Mouse (Mus musculus) hindbrain, embryonic 11.5 days (tissue): Measurements from ENCODE around the gene Atp9a. TPM values are rescaled to one million over a fixed set of nuclear protein-coding genes. Genes with fewer than 3 reads are reported as not detected.
"Not testable (repeated sequence)": the region's sequence is repeated elsewhere in the genome, so short reads cannot be mapped to it uniquely, and the experiment has no call there.

ENCODE experiments used
- ATAC-seq: fragments of 200-750 bp; cut with Nextera tagmentation; 2 replicates; pipeline ENCODE4 v1.8.0; 2017; ENCODE audit warnings: mild to moderate bottlenecking, moderate TSS enrichment, moderate library complexity; ENCODE audit not compliant: low FRiP score
- DNase-seq: peaks from one replicate; pipeline ENCODE4 v3.0.0-alpha.2; 2015; ENCODE audit warnings: low spot score
- H3K27ac ChIP-seq: fragments of 300-500 bp; sonication (generic); 2 replicates; pipeline ENCODE4 v1.5.1; 2014; ENCODE audit warnings: mild to moderate bottlenecking, low read depth, low read length
- H3K27me3 ChIP-seq: fragments of 300-500 bp; sonication (generic); 2 replicates; pipeline ENCODE4 v1.6.1; 2014; ENCODE audit warnings: mild to moderate bottlenecking, low read length, moderate library complexity, mixed read lengths; ENCODE audit not compliant: control insufficient read depth, insufficient read depth
- H3K36me3 ChIP-seq: fragments of 300-500 bp; sonication (generic); 2 replicates; pipeline ENCODE4 v1.6.1; 2014; ENCODE audit warnings: mild to moderate bottlenecking, low read length, moderate library complexity, mixed read lengths; ENCODE audit not compliant: control insufficient read depth, insufficient read depth
- H3K4me1 ChIP-seq: fragments of 300-500 bp; sonication (generic); replicated peaks from 2 replicates; pipeline ENCODE4 v1.6.1; 2014; ENCODE audit warnings: low read length, mixed read lengths; ENCODE audit not compliant: control insufficient read depth, insufficient read depth
- H3K4me2 ChIP-seq: fragments of 300-500 bp; sonication (generic); replicated peaks from 2 replicates; pipeline ENCODE4 v1.6.1; 2014; ENCODE audit warnings: mild to moderate bottlenecking, low read depth, low read length
- H3K4me3 ChIP-seq: fragments of 300-500 bp; sonication (generic); 2 replicates; pipeline ENCODE4 v1.5.1; 2014; ENCODE audit warnings: low read depth, low read length
- H3K9ac ChIP-seq: fragments of 300-500 bp; sonication (generic); 2 replicates; pipeline ENCODE4 v1.6.1; 2014; ENCODE audit warnings: low read depth, low read length
- H3K9me3 ChIP-seq: fragments of 300-500 bp; sonication (generic); 2 replicates; pipeline ENCODE4 v1.6.1; 2016; ENCODE audit warnings: low read length; ENCODE audit not compliant: control insufficient read depth
- WGBS: fragments of 180-500 bp; shearing (Covaris S2); extraction: QIAGEN DNeasy Blood & Tissue Kit; methylation state at CpG from one replicate; pipeline ENCODE4 v1.1.7; 2014; 5-methylcytosine and 5-hydroxymethylcytosine counted together
- polyA plus RNA-seq: library from polyadenylated mRNA; unstranded; fragments of >200 nt; fragmentation: Nextera tagmentation; extraction: Ambion mirVana; gene quantifications from 2 replicates; pipeline ENCODE4 v1.2.1, GENCODE M21; 2014

The Atp9a gene
- polyA plus RNA-seq, 1 experiment from 2014 or later: 12.8 TPM

DNA sequence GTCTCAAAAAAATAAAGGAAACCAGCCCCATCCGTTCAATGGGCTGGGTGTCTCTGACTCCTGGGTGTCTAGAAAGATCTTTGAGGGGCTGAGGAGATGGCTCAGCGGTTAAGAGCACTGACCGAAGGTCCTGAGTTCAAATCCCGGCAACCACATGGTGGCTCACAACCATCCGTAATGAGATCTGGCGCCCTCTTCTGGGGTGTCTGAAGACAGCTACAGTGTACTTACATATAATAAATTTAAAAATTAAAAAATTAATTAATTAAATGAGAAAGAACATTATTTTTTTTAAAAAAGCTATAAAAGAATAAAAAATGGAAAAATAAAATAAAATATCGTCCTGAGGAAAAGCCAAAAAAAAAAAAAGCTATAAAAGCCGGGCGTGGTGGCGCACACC, 2.2 kb upstream of the Atp9a start:
- not testable (repeated sequence) for ATAC-seq, H3K4me2 ChIP-seq, H3K27me3 ChIP-seq, H3K4me3 ChIP-seq, DNase-seq, H3K4me1 ChIP-seq, H3K9me3 ChIP-seq, H3K9ac ChIP-seq, H3K27ac ChIP-seq, H3K36me3 ChIP-seq
- WGBS: 91% methylated on average over 10 of the region's 10 CpGs

DNA sequence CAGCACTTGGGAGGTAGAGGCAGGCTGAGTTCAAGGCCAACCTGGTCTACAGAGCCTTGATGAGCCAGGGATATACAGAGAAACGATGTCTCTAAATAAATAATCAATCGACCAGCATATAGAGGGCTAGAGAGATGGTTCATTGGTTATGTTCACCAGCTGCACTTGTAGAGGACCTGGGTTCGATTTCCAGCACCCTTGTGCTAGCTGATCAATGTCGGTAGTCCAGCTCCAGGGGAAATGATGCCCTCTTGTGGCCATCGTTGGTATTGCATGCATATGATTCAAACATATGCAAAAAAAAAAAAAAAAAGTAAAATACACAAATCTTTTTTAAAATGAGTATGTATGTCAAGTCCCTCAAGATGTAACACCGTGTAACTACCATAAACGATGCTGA, 440 bp upstream of the Atp9a start:
- H3K4me3 ChIP-seq: no peak overlapping the region
- no peaks in the 10 kb centered on the region for H3K4me1 ChIP-seq
- no peak overlapping the region for H3K9ac ChIP-seq
- ATAC-seq (peak; percentile 15; the same call in 1 of the 2 replicates), DNase-seq (peak; percentile 77)
- H3K36me3 ChIP-seq: no peaks in the 10 kb centered on the region
- no peaks in the 10 kb centered on the region for H3K9me3 ChIP-seq
- 23% methylated on average over 7 of the region's 7 CpGs for WGBS
- H3K27ac ChIP-seq: no peak overlapping the region
- no peaks in the 10 kb centered on the region for H3K27me3 ChIP-seq
- no peak overlapping the region for H3K4me2 ChIP-seq

DNA sequence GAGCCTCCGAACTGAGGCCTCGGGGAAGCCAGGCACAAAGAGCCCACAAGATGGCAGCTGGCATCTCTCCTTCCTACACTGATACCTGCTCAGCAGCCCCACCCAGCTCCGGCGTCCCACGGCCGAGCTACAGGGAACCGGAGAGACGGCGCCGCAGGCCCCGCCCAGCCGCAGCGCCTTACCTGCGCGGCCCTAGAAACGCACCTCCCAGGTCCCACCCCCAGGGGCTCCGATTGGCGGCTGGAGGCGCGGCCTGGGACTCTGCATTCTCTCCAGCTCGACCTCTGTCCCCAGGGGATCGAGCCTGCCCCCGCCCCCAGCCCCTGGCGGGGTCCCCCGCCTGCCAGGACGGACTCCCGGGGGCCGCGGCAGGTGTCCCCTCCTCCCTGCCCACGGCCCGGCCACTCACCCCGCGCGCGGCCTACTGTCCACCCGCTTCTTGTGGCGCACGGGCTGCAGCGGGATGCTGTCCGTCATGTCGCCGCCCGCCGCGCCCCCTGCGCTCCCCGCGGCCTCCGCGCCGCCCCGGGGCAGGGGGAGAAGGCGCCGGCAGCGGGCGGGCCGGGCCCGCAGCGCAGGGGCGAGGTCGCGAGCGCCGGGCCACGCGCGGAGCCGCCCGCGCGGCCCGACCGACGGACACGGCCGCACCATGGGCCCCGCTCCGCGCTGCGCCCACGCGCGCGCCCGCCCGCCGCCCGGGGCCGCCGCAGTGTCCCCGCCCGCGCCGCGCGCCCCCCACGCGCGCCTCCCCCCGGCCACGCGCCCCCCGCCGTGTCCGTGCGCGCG, 743 bp downstream of the Atp9a start:
- Histone ChIP-seq H3K27me3 (no peaks in the 10 kb centered on the region), H3K36me3 (no peaks in the 10 kb centered on the region), H3K4me1 (no peaks in the 10 kb centered on the region), H3K9ac (peak overlapping the region; percentile 87), H3K9me3 (no peaks in the 10 kb centered on the region), H3K27ac (peak overlapping the region; percentile 67), H3K4me2 (peak overlapping the region; percentile 76), H3K4me3 (peak overlapping the region; percentile 82)
- WGBS: under 1% methylated on average over 58 of the region's 108 CpGs
- DNase-seq (peak; percentile 81), ATAC-seq (peak; percentile 73)

DNA sequence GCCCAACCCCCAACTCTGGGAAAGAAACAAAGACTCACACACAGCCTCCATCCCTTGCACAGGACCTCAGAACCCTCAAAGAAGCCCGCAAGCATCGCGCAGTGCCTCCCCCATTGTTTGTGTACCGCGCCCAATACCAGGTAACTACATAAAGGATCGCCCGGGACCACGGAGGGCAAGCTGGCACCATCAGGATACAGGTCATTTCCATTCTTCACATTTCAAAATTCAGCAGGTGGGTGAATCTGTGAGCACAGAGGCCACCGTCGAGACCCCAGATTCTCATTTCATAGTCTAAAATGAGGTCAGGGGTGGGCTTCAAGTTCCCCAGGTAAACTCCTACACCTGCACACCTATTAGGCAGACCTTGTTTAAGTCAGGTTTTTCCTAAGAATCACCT, 1.7 kb downstream of the Atp9a start:
- Histone ChIP-seq H3K9me3 (no peaks in the 10 kb centered on the region), H3K27ac (no peak overlapping the region), H3K4me2 (0 out of 2 replicates have a peak overlapping the region, but pooled peaks have one; percentile 76), H3K4me1 (no peaks in the 10 kb centered on the region), H3K27me3 (no peaks in the 10 kb centered on the region), H3K36me3 (no peaks in the 10 kb centered on the region), H3K9ac (no peak overlapping the region), H3K4me3 (peak overlapping the region; percentile 82; the same call in 1 of the 2 replicates)
- ATAC-seq: no peak
- no peak for DNase-seq
- WGBS: 91% methylated on average over 10 of the region's 10 CpGs

DNA sequence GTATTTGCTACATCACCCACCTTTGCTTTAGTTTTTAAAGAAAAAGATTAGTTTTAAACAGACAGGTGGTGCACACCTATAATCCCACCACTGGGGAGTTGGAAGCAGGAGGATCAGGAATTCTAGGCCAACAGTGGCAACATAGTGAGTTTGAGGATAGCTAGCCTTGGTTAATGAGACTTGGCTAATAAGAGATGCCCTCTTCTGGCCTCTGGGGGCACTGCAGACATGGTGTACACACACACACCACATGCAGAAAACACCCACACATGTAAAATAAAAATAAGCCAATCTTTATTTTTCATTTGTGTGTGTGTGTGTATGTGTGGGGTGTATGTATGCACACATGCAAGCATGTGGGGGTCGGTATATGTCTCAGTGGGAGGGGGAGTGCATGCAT, 3.4 kb downstream of the Atp9a start:
- Histone ChIP-seq H3K9me3 (no peaks in the 10 kb centered on the region), H3K4me3 (no peak overlapping the region), H3K4me1 (no peaks in the 10 kb centered on the region), H3K27ac (no peak overlapping the region), H3K36me3 (no peaks in the 10 kb centered on the region), H3K9ac (no peak overlapping the region), H3K4me2 (no peak overlapping the region), H3K27me3 (no peaks in the 10 kb centered on the region)
- ATAC-seq (no peak), DNase-seq (no peak)
- WGBS: 97% methylated on average over 1 of the region's 1 CpGs

DNA sequence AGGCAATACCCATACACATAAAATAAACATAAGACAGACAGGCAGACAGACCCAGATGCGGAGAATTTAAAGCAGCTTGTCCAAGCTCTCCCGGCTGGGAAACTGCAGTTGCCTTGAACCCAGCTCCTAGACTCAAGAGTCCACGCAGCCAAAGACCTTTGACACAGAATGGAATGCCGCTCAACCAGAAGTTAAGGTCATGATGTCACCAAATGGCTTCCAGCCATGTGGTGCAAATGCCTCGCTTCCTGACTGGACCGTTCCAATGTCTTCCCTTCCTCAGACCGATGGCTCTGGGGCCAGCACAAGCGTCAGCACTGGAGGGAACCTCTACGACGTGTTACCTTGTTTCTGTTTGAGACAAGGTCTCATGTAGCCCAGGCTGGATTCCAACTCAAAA, 4.3 kb downstream of the Atp9a start:
- no peak for ATAC-seq
- 89% methylated on average over 10 of the region's 10 CpGs for WGBS
- no peaks in the 10 kb centered on the region for H3K27me3 ChIP-seq

DNA sequence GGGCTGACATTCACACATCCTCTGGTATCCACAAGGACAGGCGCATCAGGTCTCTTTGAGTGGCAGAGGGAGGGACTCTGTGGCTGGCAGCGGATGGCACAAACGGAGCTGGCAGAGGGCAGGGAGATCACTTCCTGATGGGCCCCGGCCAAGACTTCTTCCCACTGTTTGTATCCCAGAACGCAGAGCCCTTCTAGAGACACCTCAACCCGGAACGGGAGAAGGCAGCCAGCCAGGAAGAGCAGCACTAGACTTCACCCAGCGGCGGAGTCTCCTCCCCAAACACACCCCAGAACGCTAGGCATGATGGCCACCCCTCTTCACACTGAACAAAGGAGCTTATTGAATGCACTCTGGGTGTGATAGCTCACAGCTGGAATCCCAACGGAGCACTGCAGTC, 8.2 kb downstream of the Atp9a start:
- no peak overlapping the region for H3K4me3 ChIP-seq
- no peak for ATAC-seq
- no peak overlapping the region for H3K27ac ChIP-seq

More for the DNA sequence above, 4.3 kb downstream of the Atp9a start:
- H3K4me1 ChIP-seq: no peaks in the 10 kb centered on the region
- H3K36me3 ChIP-seq: no peaks in the 10 kb centered on the region
- H3K9ac ChIP-seq: no peak overlapping the region
- no peak overlapping the region for H3K4me3 ChIP-seq
- H3K4me2 ChIP-seq: no peak overlapping the region
- DNase-seq: no peak
- no peak overlapping the region for H3K27ac ChIP-seq
- no peaks in the 10 kb centered on the region for H3K9me3 ChIP-seq

DNA sequence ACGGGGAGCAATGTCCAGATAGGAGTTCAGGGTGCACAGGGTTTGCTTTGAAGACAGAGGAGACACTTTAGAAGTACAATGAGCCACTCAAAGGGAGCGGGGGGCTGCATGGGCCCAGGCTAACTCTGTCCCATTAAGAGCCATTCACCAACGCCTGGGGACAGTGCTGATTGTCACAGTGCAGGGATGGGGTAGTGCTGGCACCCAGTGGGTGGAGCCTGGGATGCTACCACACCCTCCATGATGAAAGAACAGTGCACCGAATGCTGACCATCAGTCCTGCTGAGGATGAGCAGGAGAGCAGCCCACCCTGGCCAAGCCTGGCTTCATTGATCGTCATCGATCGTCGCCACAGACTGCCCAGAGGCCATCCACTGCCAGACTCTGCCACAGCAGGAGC, 11.0 kb downstream of the Atp9a start:
- H3K27me3 ChIP-seq: no peaks in the 10 kb centered on the region
- no peak overlapping the region for H3K4me3 ChIP-seq
- no peaks in the 10 kb centered on the region for H3K36me3 ChIP-seq
- no peaks in the 10 kb centered on the region for H3K9me3 ChIP-seq
- no peak for DNase-seq
- H3K9ac ChIP-seq: no peak overlapping the region
- 70% methylated on average over 8 of the region's 8 CpGs for WGBS
- H3K4me2 ChIP-seq: no peak overlapping the region
- H3K4me1 ChIP-seq: 0 out of 2 replicates have a peak, but pooled peaks cover 3% of the 10 kb centered on the region
- peak; percentile 41 for ATAC-seq
- H3K27ac ChIP-seq: 0 out of 2 replicates have a peak overlapping the region, but pooled peaks have one; percentile 1

More for the DNA sequence above, 8.2 kb downstream of the Atp9a start:
- Histone ChIP-seq H3K36me3 (no peaks in the 10 kb centered on the region), H3K9ac (no peak overlapping the region), H3K9me3 (no peaks in the 10 kb centered on the region), H3K4me2 (no peak overlapping the region), H3K4me1 (0 out of 2 replicates have a peak, but pooled peaks cover 2% of the 10 kb centered on the region), H3K27me3 (no peaks in the 10 kb centered on the region)
- DNase-seq: no peak
- WGBS: 56% methylated on average over 11 of the region's 11 CpGs

DNA sequence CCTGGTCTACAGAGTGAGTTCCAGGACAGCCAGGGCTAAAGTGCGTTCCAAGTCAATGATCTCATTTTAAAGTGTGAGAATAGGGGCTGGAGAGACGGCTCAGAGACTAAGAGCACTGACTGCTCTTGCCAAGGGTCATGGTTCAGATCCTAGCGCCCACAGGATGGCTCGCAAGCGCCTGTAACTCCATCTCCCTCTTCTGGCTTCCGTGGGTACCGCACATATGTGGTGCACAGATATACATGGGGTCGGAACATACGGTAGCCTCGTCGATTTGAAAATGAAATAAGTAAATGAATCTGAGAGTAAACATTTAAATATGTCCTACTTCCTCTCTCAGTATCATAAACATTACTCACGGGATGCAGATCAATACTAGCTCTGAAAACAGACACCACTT, 12.5 kb downstream of the Atp9a start:
- H3K4me3 ChIP-seq: no peak overlapping the region
- H3K4me1 ChIP-seq: 0 out of 2 replicates have a peak, but pooled peaks cover 4% of the 10 kb centered on the region
- no peak overlapping the region for H3K4me2 ChIP-seq
- no peaks in the 10 kb centered on the region for H3K36me3 ChIP-seq
- no peak for DNase-seq
- WGBS: 86% methylated on average over 12 of the region's 12 CpGs
- H3K27me3 ChIP-seq: no peaks in the 10 kb centered on the region
- ATAC-seq: no peak
- no peak overlapping the region for H3K9ac ChIP-seq
- no peaks in the 10 kb centered on the region for H3K9me3 ChIP-seq
- H3K27ac ChIP-seq: no peak overlapping the region
